Mouse (Mus musculus) liver, adult (tissue): Measurements from ENCODE around the gene Zfp541.

ENCODE experiments used
- GATA4 ChIP-seq: IDR thresholded peaks from 2 replicates; pipeline ENCODE4 v1.6.1; 2014; ENCODE audit warnings: mild to moderate bottlenecking, low read length; ENCODE audit not compliant: insufficient replicate concordance

Gene Zfp541

GRCm38 (mm10) chr7:16098021-16099017, 36.7 kb downstream of the Zfp541 start, which contains the start of gene Napa:
Gene Napa, plus strand, starts transcription at chr7:16098458.
- no peak for TF ChIP-seq GATA4

- no peak for TF ChIP-seq GATA4
Measured at GRCm38 (mm10) chr7:16099901-16100300, 38.3 kb downstream of the Zfp541 start.

- no peak for TF ChIP-seq GATA4
Measured at GRCm38 (mm10) chr7:16101081-16101480, 39.5 kb downstream of the Zfp541 start.

- TF ChIP-seq GATA4, result no peak
Measured at GRCm38 (mm10) chr7:16101726-16102475, 40.3 kb downstream of the Zfp541 start.

GRCm38 (mm10) chr7:16102686-16103226, 41.1 kb downstream of the Zfp541 start:
- TF ChIP-seq GATA4, result no peak

GRCm38 (mm10) chr7:16103760-16104159, 42.1 kb downstream of the Zfp541 start:
- TF ChIP-seq GATA4, result no peak

- TF ChIP-seq GATA4, result no peak
Measured at GRCm38 (mm10) chr7:16104611-16105388, 43.2 kb downstream of the Zfp541 start.

- TF ChIP-seq GATA4, result no peak
Measured at GRCm38 (mm10) chr7:16108886-16109542, 47.4 kb downstream of the Zfp541 start.

- no peak for TF ChIP-seq GATA4
Measured at GRCm38 (mm10) chr7:16110158-16110557, 48.5 kb downstream of the Zfp541 start.

- no peak for TF ChIP-seq GATA4
Measured at GRCm38 (mm10) chr7:16111284-16112090, 49.9 kb downstream of the Zfp541 start.

- TF ChIP-seq GATA4, result no peak
Measured at GRCm38 (mm10) chr7:16116418-16116817, 54.8 kb downstream of the Zfp541 start.

GRCm38 (mm10) chr7:16117100-16117499, 55.5 kb downstream of the Zfp541 start:
- no peak for TF ChIP-seq GATA4

- 0 out of 2 replicates have a peak, but pooled peaks have one; percentile 21 for TF ChIP-seq GATA4
Measured at GRCm38 (mm10) chr7:16119569-16120261, 58.1 kb downstream of the Zfp541 start, which contains the start of gene Kptn. Gene Kptn, plus strand, starts transcription at chr7:16119895.
